Mouse (Mus musculus): ENCODE data around the gene P2ry12. TPM values are rescaled to one million over a fixed set of nuclear protein-coding genes. Genes with fewer than 3 reads are reported as not detected.

Gene P2ry12
- total RNA-seq, 2 experiments from 2014 or later = 58.1 to 64.3 TPM

Other genes with a start within 250 kb of the P2ry12 start
- not detected for gene Gpr171, start 161.1 kb downstream of the P2ry12 start, total RNA-seq (2021)
- gene P2ry14, start 109.3 kb downstream of the P2ry12 start, total RNA-seq (2021) = 1 to 10 TPM; 1.2 to 1.8 TPM
- gene Gpr87, start 67.8 kb downstream of the P2ry12 start, total RNA-seq (2021) = not detected
- gene P2ry13, start 52.0 kb downstream of the P2ry12 start, total RNA-seq (2021) = 10 to 100 TPM; 10.7 to 12.7 TPM
- 1 to 10 TPM; 4.2 TPM for gene Igsf10, start 81.5 kb upstream of the P2ry12 start, total RNA-seq (2021)